Mouse (Mus musculus): ENCODE data around the gene Arhgef17.

DNA sequence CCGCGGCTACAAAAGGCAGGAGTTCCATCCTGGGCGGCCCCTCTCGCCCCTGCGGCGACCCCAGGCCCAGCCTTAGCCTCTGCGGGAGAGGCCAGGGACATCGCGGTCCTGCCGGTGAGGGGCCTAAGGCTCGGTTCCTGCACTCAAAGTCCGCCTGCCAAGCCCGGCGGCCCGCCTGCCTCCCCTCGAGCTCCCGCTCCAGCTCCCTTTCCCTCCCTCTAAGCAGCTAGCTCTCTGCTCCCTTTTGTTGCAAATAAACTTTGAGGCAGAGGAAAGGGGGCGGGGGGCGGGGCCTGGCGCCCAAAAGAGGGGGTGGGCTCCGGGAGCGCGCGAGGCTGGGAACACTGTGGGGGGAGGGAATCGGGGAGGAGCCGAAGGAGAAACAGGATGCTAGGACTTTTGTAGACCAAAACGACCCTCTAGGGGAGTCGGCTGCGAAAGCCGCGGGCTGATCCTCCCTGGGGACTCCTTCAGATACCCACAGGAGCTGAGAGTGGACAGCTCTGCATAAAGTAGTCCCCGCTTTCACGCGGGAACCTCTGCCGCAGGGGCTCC is at the start of gene Arhgef17:
- TF ChIP-seq CTCF (IDR thresholded peaks at IDR 0.05; ENCODE audit: borderline replicate concordance, insufficient read depth, low read length), result no peak
- TF ChIP-seq POLR2A (IDR thresholded peaks at IDR 0.05; ENCODE audit: low read depth, low read length), result peak; percentile 99

Data from embryonic fibroblast, embryonic 13.5 days (primary cell).